Mouse (Mus musculus): ENCODE results near the gene Camsap2. TPM values are rescaled to one million over a fixed set of nuclear protein-coding genes. Genes with fewer than 3 reads are reported as not detected.

The Camsap2 gene
- total and polyA plus RNA-seq, 3 experiments = 8.8 to 46.9 (median 40.5) TPM

DNA sequence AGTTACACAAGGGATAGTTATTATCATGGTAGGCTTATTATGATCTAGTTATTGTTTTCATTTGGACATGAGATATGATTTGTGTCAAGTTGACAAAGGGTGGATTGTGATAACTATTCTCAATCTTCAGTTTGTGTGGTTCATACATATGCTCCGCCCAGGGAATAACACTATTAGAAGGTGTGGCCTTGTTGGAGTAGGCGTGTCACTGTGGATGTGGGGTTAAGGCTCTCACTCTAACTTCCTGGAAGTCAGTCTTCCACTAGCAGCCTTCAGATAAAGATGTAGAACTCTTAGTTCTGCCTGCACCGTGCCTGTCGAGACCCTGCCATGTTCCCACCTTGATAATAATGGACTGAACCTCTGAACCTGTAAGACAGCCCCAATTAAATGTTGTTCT lies 107.4 kb downstream of the Camsap2 start:
- TF ChIP-seq POLR2AphosphoS5 (IDR thresholded peaks at IDR 0.05; ENCODE audit: insufficient replicate concordance, low read depth, low read length) (no peak), GATA2 (IDR thresholded peaks at IDR 0.05; ENCODE audit: borderline replicate concordance, low read depth, low read length) (no peak), TAL1 (conservative IDR thresholded peaks at IDR 0.05; ENCODE audit: low read depth, low read length) (no peak), GATA1 (IDR thresholded peaks at IDR 0.05; ENCODE audit: borderline replicate concordance, low read length) (no peak)
- H3K4me3 ChIP-seq (ENCODE audit: low read depth, low read length) = no peak overlapping the region
- peaks cover 11% of the 10 kb centered on the region for H3K4me1 ChIP-seq (ENCODE audit: insufficient read depth, low read depth, low read length)
- ATAC-seq (ENCODE audit: extremely low read depth, insufficient number of reproducible peaks, low FRiP score, poor library complexity, severe bottlenecking) (no peak), DNase-seq (ENCODE audit: low spot score) (no peak)
- H3K36me3 ChIP-seq (replicated peaks) = no peaks in the 10 kb centered on the region
- H3K27me3 ChIP-seq (ENCODE audit: insufficient read depth, low read length) = peaks cover 44% of the 10 kb centered on the region
- H3K9me3 ChIP-seq (replicated peaks) = no peaks in the 10 kb centered on the region

DNA sequence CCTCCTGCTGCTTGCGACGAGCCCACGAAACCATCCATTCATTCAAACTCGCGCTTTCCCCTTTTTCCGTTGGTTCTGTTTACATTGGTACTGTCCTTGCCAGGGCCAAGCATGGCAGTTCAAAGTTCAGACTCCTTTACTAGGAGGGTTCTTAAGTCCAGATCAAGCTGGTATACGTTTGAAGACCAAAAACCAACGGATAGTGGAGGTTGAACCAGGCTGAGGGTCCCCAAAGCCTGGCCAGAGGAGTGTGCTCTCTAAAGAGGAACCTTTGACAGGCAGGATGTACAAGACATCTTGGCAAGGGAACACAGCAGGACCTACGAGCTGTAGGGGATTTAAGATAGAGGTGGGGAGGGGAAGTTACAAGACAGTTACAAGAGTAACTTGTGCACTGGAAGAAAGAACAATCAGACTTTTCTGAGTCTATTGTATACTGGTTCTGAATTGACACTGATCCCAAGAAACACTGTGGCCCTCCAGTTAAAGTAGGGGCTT lies 111.3 kb downstream of the Camsap2 start:
- Histone ChIP-seq H3K9me3 (replicated peaks) (no peaks in the 10 kb centered on the region), H3K27me3 (ENCODE audit: insufficient read depth, low read length) (peaks cover 67% of the 10 kb centered on the region), H3K4me1 (ENCODE audit: insufficient read depth, low read depth, low read length) (peaks cover 35% of the 10 kb centered on the region), H3K36me3 (replicated peaks) (no peaks in the 10 kb centered on the region), H3K4me3 (ENCODE audit: low read depth, low read length) (peak overlapping the region; percentile 64; the same call in 1 of the 2 replicates)
- DNase-seq (ENCODE audit: low spot score) (no peak), ATAC-seq (ENCODE audit: extremely low read depth, insufficient number of reproducible peaks, low FRiP score, poor library complexity, severe bottlenecking) (no peak)
- TF ChIP-seq GATA2 (IDR thresholded peaks at IDR 0.05; ENCODE audit: borderline replicate concordance, low read depth, low read length) = no peak
- TF ChIP-seq POLR2AphosphoS5 (IDR thresholded peaks at IDR 0.05; ENCODE audit: insufficient replicate concordance, low read depth, low read length) = no peak
- no peak for TF ChIP-seq CTCF (IDR thresholded peaks at IDR 0.05; ENCODE audit: low read depth, low read length)
- no peak for TF ChIP-seq TAL1 (conservative IDR thresholded peaks at IDR 0.05; ENCODE audit: low read depth, low read length)
- TF ChIP-seq GATA1 (IDR thresholded peaks at IDR 0.05; ENCODE audit: borderline replicate concordance, low read length) = no peak

- DNase-seq (ENCODE audit: low spot score) (no peak), ATAC-seq (ENCODE audit: extremely low read depth, insufficient number of reproducible peaks, low FRiP score, poor library complexity, severe bottlenecking) (no peak)
- H3K27me3 ChIP-seq (ENCODE audit: insufficient read depth, low read length) = peaks cover 68% of the 10 kb centered on the region
- peak within 1 kb of the TSS; percentile 64 for H3K4me3 ChIP-seq (ENCODE audit: low read depth, low read length)
- H3K4me1 ChIP-seq (ENCODE audit: insufficient read depth, low read depth, low read length) = peaks cover 35% of the 10 kb centered on the region
- H3K36me3 ChIP-seq (replicated peaks) = no peaks in the 10 kb centered on the region
- no peak for TF ChIP-seq CTCF (IDR thresholded peaks at IDR 0.05; ENCODE audit: low read depth, low read length)
- no peaks in the 10 kb centered on the region for H3K9me3 ChIP-seq (replicated peaks)
Measured at GRCm38 (mm10) chr1:136233892-136234594, 111.9 kb downstream of the Camsap2 start, which contains the start of gene Inava. Inava (minus strand) TSS chr1:136234264.

DNA sequence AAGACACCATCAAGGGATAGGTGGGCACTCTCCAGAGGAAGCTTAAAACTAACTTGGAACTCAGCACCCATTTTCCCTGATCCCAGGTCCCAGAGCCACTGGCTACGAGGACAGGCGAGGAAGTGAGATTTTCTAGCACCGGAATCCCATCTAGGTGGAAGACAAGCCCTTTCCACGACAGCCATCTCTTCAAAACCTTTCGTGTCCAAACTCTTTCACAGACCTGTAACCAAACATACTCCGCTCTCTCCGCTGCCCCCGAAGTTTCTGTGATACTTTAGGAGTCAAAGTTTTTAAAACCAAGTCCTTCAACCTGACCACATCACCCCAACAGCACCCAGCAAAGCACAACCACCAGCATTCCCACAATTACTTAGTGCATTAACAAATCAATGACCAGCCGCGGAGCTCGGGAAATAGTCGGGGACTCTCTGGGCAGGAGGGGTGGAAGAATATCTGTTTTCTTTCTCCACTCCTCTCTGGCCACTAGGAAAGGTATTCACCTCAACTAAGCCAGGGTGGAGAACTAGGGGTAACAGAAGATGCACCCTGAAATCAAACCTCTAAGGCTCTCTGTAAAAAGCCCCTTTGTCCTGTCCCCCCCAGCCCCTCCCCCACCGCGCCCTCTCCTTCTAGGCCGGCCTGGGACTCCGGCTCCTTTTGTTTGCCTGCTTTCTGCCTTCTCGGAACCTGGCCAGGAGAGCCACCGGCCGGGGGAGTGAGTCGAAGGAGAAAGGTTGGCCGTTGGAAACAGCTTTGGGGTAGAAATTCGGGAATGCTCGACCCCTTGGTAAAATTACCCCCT lies 112.7 kb downstream of the Camsap2 start:
- ATAC-seq (ENCODE audit: extremely low read depth, insufficient number of reproducible peaks, low FRiP score, poor library complexity, severe bottlenecking) (no peak), DNase-seq (ENCODE audit: low spot score) (no peak)
- Histone ChIP-seq H3K36me3 (replicated peaks) (no peaks in the 10 kb centered on the region), H3K27me3 (ENCODE audit: insufficient read depth, low read length) (peaks cover 77% of the 10 kb centered on the region), H3K4me1 (ENCODE audit: insufficient read depth, low read depth, low read length) (peaks cover 33% of the 10 kb centered on the region), H3K9me3 (replicated peaks) (no peaks in the 10 kb centered on the region), H3K4me3 (ENCODE audit: low read depth, low read length) (no peak overlapping the region)
- TF ChIP-seq TAL1 (conservative IDR thresholded peaks at IDR 0.05; ENCODE audit: low read depth, low read length) (no peak), GATA1 (IDR thresholded peaks at IDR 0.05; ENCODE audit: borderline replicate concordance, low read length) (no peak)

GRCm38 (mm10) chr1:136232285-136232926 lies 113.5 kb downstream of the Camsap2 start:
- DNase-seq (ENCODE audit: low spot score) (no peak), ATAC-seq (ENCODE audit: extremely low read depth, insufficient number of reproducible peaks, low FRiP score, poor library complexity, severe bottlenecking) (no peak)
- Histone ChIP-seq H3K27me3 (ENCODE audit: insufficient read depth, low read length) (peaks cover 83% of the 10 kb centered on the region), H3K4me3 (ENCODE audit: low read depth, low read length) (no peak overlapping the region), H3K9me3 (replicated peaks) (no peaks in the 10 kb centered on the region), H3K36me3 (replicated peaks) (no peaks in the 10 kb centered on the region), H3K4me1 (ENCODE audit: insufficient read depth, low read depth, low read length) (peaks cover 35% of the 10 kb centered on the region)
- TF ChIP-seq POLR2AphosphoS5 (IDR thresholded peaks at IDR 0.05; ENCODE audit: insufficient replicate concordance, low read depth, low read length) (no peak), GATA2 (IDR thresholded peaks at IDR 0.05; ENCODE audit: borderline replicate concordance, low read depth, low read length) (no peak), GATA1 (IDR thresholded peaks at IDR 0.05; ENCODE audit: borderline replicate concordance, low read length) (no peak), TAL1 (conservative IDR thresholded peaks at IDR 0.05; ENCODE audit: low read depth, low read length) (no peak), CTCF (IDR thresholded peaks at IDR 0.05; ENCODE audit: low read depth, low read length) (no peak)

DNA sequence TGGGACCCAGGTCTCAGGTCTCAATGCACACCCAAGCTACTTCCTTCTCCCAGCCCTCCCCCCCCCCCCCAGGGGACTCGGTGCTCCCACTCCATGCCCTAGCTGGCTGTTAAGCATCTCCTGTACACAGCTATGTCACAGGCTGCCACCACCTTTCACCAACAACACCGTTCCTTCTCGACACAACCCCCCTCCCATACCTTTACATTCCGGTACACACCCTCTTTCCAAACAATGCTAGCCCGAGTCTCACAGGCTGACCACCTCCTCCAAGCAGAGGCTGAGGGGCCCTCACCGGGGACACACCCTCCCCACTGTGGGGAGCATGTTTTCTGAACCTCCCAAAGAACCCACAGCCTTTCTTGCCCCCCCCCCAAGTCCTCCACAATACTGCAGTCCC lies 114.3 kb downstream of the Camsap2 start:
- TF ChIP-seq CTCF (IDR thresholded peaks at IDR 0.05; ENCODE audit: low read depth, low read length) = no peak
- no peak for TF ChIP-seq GATA2 (IDR thresholded peaks at IDR 0.05; ENCODE audit: borderline replicate concordance, low read depth, low read length)
- TF ChIP-seq GATA1 (IDR thresholded peaks at IDR 0.05; ENCODE audit: borderline replicate concordance, low read length) = no peak
- no peak for TF ChIP-seq POLR2AphosphoS5 (IDR thresholded peaks at IDR 0.05; ENCODE audit: insufficient replicate concordance, low read depth, low read length)
- TF ChIP-seq TAL1 (conservative IDR thresholded peaks at IDR 0.05; ENCODE audit: low read depth, low read length) = no peak
- ATAC-seq (ENCODE audit: extremely low read depth, insufficient number of reproducible peaks, low FRiP score, poor library complexity, severe bottlenecking) (no peak), DNase-seq (ENCODE audit: low spot score) (no peak)
- H3K4me1 ChIP-seq (ENCODE audit: insufficient read depth, low read depth, low read length) = peaks cover 35% of the 10 kb centered on the region
- H3K9me3 ChIP-seq (replicated peaks) = no peaks in the 10 kb centered on the region
- peaks cover 86% of the 10 kb centered on the region for H3K27me3 ChIP-seq (ENCODE audit: insufficient read depth, low read length)
- no peak overlapping the region for H3K4me3 ChIP-seq (ENCODE audit: low read depth, low read length)
- no peaks in the 10 kb centered on the region for H3K36me3 ChIP-seq (replicated peaks)
